ENCODE assay signal across 27 mouse cellular contexts in genomic region chr7:19234652-19235051, GRCm38 (mm10). TPM values are rescaled to one million over a fixed set of nuclear protein-coding genes. Genes with fewer than 3 reads are reported as not detected.
DNase-seq lines count a peak whose midpoint lies in the region; ATAC-seq and TF ChIP-seq lines count a peak whose summit lies in the region.
"Had no signal": no experiment of that assay in that cellular context is flagged by ENCODE, and none has a peak within 500 bp of the region (broad histone marks: within the 10 kb centered on the region; RNA-seq: fewer than 3 reads in every experiment).

No protein-coding gene starts in this region.

- no peak for DNase-seq in heart, adult 9 months (ENCODE audit: low spot score in 2 of 2)
- no peak for DNase-seq in spleen, adult 18-20 months
- DNase-seq: adrenal gland, postnatal 14 days; B cell, adult 2 months; cerebellum, adult 9-10 months; gastrocnemius, postnatal 10 days; heart, adult 18-20 months; heart, postnatal 36 days; kidney, adult 11 months; kidney, postnatal 36 days; layer of hippocampus, postnatal 36 days; lung, adult 18-20 months; lung, postnatal 10 days had no signal

- peak overlapping the region; percentile 84; the same call in 1 of the 2 replicates for H3K27ac ChIP-seq in heart, embryonic 16.5 days (ENCODE audit: low read length)
- H3K27ac ChIP-seq in intestine, postnatal 0 days (ENCODE audit: low read depth, low read length) = peak overlapping the region; percentile 64
- H3K27ac ChIP-seq: embryonic facial prominence, embryonic 10.5 days; forebrain, embryonic 15.5 days; hindbrain, embryonic 14.5 days; kidney, embryonic 15.5 days; limb, embryonic 12.5 days; midbrain, embryonic 12.5 days had no signal

- H3K36me3 ChIP-seq in heart, embryonic 16.5 days (ENCODE audit: control insufficient read depth, insufficient read depth) = no peaks in the 10 kb centered on the region
- H3K36me3 ChIP-seq in megakaryocyte, embryonic 14.5 days (replicated peaks; ENCODE audit: low read length) = peaks cover 45% of the 10 kb centered on the region
- H3K36me3 ChIP-seq in intestine, postnatal 0 days (ENCODE audit: control insufficient read depth, insufficient read depth) = no peaks in the 10 kb centered on the region
- H3K36me3 ChIP-seq: forebrain, embryonic 15.5 days had no signal

- H3K27me3 ChIP-seq in heart, embryonic 16.5 days (ENCODE audit: control insufficient read depth, insufficient read depth, low read length) = no peaks in the 10 kb centered on the region
- no peaks in the 10 kb centered on the region for H3K27me3 ChIP-seq in megakaryocyte, embryonic 14.5 days (replicated peaks)
- no peaks in the 10 kb centered on the region for H3K27me3 ChIP-seq in intestine, postnatal 0 days (replicated peaks; ENCODE audit: control insufficient read depth, insufficient read depth, low read length)
- H3K27me3 ChIP-seq: forebrain, embryonic 15.5 days; kidney, embryonic 15.5 days; limb, embryonic 12.5 days; midbrain, embryonic 12.5 days had no signal

- no peak for ATAC-seq in heart, embryonic 16.5 days (replicated peaks; ENCODE audit: extremely low read depth, insufficient read depth, low FRiP score)
- no peak for ATAC-seq in megakaryocyte, adult 5-6 weeks (ENCODE audit: poor library complexity, severe bottlenecking)
- no peak for ATAC-seq in intestine, postnatal 0 days
- ATAC-seq in granulocyte monocyte progenitor cell, adult 5-6 weeks (replicated peaks; ENCODE audit: poor library complexity, severe bottlenecking) = no peak
- ATAC-seq: activated CD4-positive, CD25-positive, alpha-beta regulatory T cell, adult 4 months; forebrain, embryonic 15.5 days had no signal

- no peak overlapping the region for H3K4me3 ChIP-seq in heart, embryonic 16.5 days (ENCODE audit: low read length)
- peak overlapping the region; percentile 62 for H3K4me3 ChIP-seq in megakaryocyte, embryonic 14.5 days (replicated peaks)
- H3K4me3 ChIP-seq in intestine, postnatal 0 days (ENCODE audit: low read depth, low read length) = no peak overlapping the region
- H3K4me3 ChIP-seq: embryonic facial prominence, embryonic 10.5 days; forebrain, embryonic 15.5 days; kidney, embryonic 15.5 days; limb, embryonic 12.5 days; midbrain, embryonic 12.5 days had no signal

- H3K9ac ChIP-seq in heart, embryonic 16.5 days (ENCODE audit: low read length) = no peak overlapping the region
- H3K9ac ChIP-seq in intestine, postnatal 0 days (ENCODE audit: low read depth, low read length) = no peak overlapping the region
- H3K9ac ChIP-seq: forebrain, embryonic 15.5 days; hindbrain, embryonic 14.5 days; kidney, embryonic 15.5 days; limb, embryonic 12.5 days; midbrain, embryonic 12.5 days had no signal

- TF ChIP-seq CTCF in intestine, postnatal 0 days (IDR thresholded peaks at IDR 0.05; ENCODE audit: low read depth) = no peak

- H3K4me2 ChIP-seq in heart, embryonic 16.5 days (ENCODE audit: low read depth, low read length) = no peak overlapping the region
- H3K4me2 ChIP-seq in intestine, postnatal 0 days (replicated peaks; ENCODE audit: low read depth) = no peak overlapping the region
- H3K4me2 ChIP-seq: forebrain, embryonic 15.5 days; hindbrain, embryonic 14.5 days; kidney, embryonic 15.5 days; limb, embryonic 12.5 days; midbrain, embryonic 12.5 days had no signal

- H3K4me1 ChIP-seq in heart, embryonic 16.5 days (ENCODE audit: control insufficient read depth, insufficient read depth, low read length) = peaks cover 49% of the 10 kb centered on the region
- H3K4me1 ChIP-seq in megakaryocyte, embryonic 14.5 days = peaks cover 99% of the 10 kb centered on the region
- peaks cover 24% of the 10 kb centered on the region for H3K4me1 ChIP-seq in intestine, postnatal 0 days (replicated peaks; ENCODE audit: control insufficient read depth, insufficient read depth, low read length)
- H3K4me1 ChIP-seq: limb, embryonic 12.5 days had no signal

- H3K9me3 ChIP-seq in heart, embryonic 16.5 days (replicated peaks; ENCODE audit: control insufficient read depth, low read length) = no peaks in the 10 kb centered on the region
- no peaks in the 10 kb centered on the region for H3K9me3 ChIP-seq in megakaryocyte, embryonic 14.5 days
- no peaks in the 10 kb centered on the region for H3K9me3 ChIP-seq in intestine, postnatal 0 days (ENCODE audit: control insufficient read depth)
- H3K9me3 ChIP-seq: embryonic facial prominence, embryonic 10.5 days; forebrain, embryonic 15.5 days; kidney, embryonic 15.5 days; limb, embryonic 12.5 days; midbrain, embryonic 12.5 days had no signal

- whole genome bisulfite sequencing in heart, embryonic 16.5 days = 78% methylated on average over 5 of the region's 5 CpGs
- WGBS in intestine, postnatal 0 days = 52% methylated on average over 5 of the region's 5 CpGs

RNA-seq across cellular contexts. Expression of gene Opa3, which starts 6.5 kb away (rescaled TPM):
- polyA plus RNA-seq in heart, embryonic 16.5 days (2015; fragmentation: Nextera tagmentation; extraction: Ambion mirVana) = 40.4 and 41.8 TPM in 2 replicates
- 7.3 and 11.6 TPM in 2 replicates for polyA plus RNA-seq in megakaryocyte, embryonic 14.5 days (2012; ENCODE audit: insufficient read depth, low replicate concordance)
- total RNA-seq in megakaryocyte, adult 5-6 weeks (2015) = 12.3 and 15.7 TPM in 2 replicates
- total RNA-seq in megakaryocyte, adult 5-6 weeks (2017) = 18.2 and 20.7 TPM in 2 replicates
- 26.5 and 27.5 TPM in 2 replicates for polyA plus RNA-seq in intestine, postnatal 0 days (2015; fragmentation: Nextera tagmentation; extraction: Ambion mirVana)
- total RNA-seq in granulocyte monocyte progenitor cell, adult 5-6 weeks (2014; fragmentation: Nextera tagmentation) = 20.7 and 35.1 TPM in 2 replicates
- 14.6 and 18.3 TPM in 2 replicates for total RNA-seq in granulocyte monocyte progenitor cell, adult 5-6 weeks (2017)

RNA-seq across cellular contexts. Expression of gene Gpr4, which starts 22.3 kb away (rescaled TPM):
- polyA plus RNA-seq in heart, embryonic 16.5 days (2015; fragmentation: Nextera tagmentation; extraction: Ambion mirVana) = 2.4 and 2.7 TPM in 2 replicates
- polyA plus RNA-seq in megakaryocyte, embryonic 14.5 days (2012; ENCODE audit: insufficient read depth, low replicate concordance) = 0.03 TPM in 1 of 2 replicates, not detected in the other
- total RNA-seq in megakaryocyte, adult 5-6 weeks (2015) = not detected in 2 replicates
- 0.12 TPM in 1 of 2 replicates, not detected in the other for total RNA-seq in megakaryocyte, adult 5-6 weeks (2017)
- 1.3 and 1.6 TPM in 2 replicates for polyA plus RNA-seq in intestine, postnatal 0 days (2015; fragmentation: Nextera tagmentation; extraction: Ambion mirVana)
- not detected in 2 replicates for total RNA-seq in granulocyte monocyte progenitor cell, adult 5-6 weeks (2014; fragmentation: Nextera tagmentation)
- total RNA-seq in granulocyte monocyte progenitor cell, adult 5-6 weeks (2017) = not detected in 2 replicates
- total RNA-seq: monocyte, adult 5-6 weeks had no signal

RNA-seq across cellular contexts. Expression of gene Vasp, which starts 37.0 kb away (rescaled TPM):
- polyA plus RNA-seq in heart, embryonic 16.5 days (2015; fragmentation: Nextera tagmentation; extraction: Ambion mirVana) = 84.0 and 86.1 TPM in 2 replicates
- 828 and 2,423 TPM in 2 replicates for polyA plus RNA-seq in megakaryocyte, embryonic 14.5 days (2012; ENCODE audit: insufficient read depth, low replicate concordance)
- 122 and 129 TPM in 2 replicates for total RNA-seq in megakaryocyte, adult 5-6 weeks (2015)
- total RNA-seq in megakaryocyte, adult 5-6 weeks (2017) = 180 and 227 TPM in 2 replicates
- polyA plus RNA-seq in intestine, postnatal 0 days (2015; fragmentation: Nextera tagmentation; extraction: Ambion mirVana) = 98.5 and 106 TPM in 2 replicates
- total RNA-seq in granulocyte monocyte progenitor cell, adult 5-6 weeks (2014; fragmentation: Nextera tagmentation) = 60.7 and 70.5 TPM in 2 replicates
- 52.8 and 63.3 TPM in 2 replicates for total RNA-seq in granulocyte monocyte progenitor cell, adult 5-6 weeks (2017)

RNA-seq across cellular contexts. Expression of gene Ppm1n, which starts 45.2 kb away (rescaled TPM):
- 0.11 TPM in 1 of 2 replicates, not detected in the other for polyA plus RNA-seq in heart, embryonic 16.5 days (2015; fragmentation: Nextera tagmentation; extraction: Ambion mirVana)
- not detected in 2 replicates for polyA plus RNA-seq in megakaryocyte, embryonic 14.5 days (2012; ENCODE audit: insufficient read depth, low replicate concordance)
- total RNA-seq in megakaryocyte, adult 5-6 weeks (2015) = not detected in 2 replicates
- not detected in 2 replicates for total RNA-seq in megakaryocyte, adult 5-6 weeks (2017)
- polyA plus RNA-seq in intestine, postnatal 0 days (2015; fragmentation: Nextera tagmentation; extraction: Ambion mirVana) = 0.12 and 0.14 TPM in 2 replicates
- not detected in 2 replicates for total RNA-seq in granulocyte monocyte progenitor cell, adult 5-6 weeks (2014; fragmentation: Nextera tagmentation)
- not detected in 2 replicates for total RNA-seq in granulocyte monocyte progenitor cell, adult 5-6 weeks (2017)
- total RNA-seq: gastrocnemius, postnatal 10 days; heart, adult 18-20 months; heart, postnatal 36 days; monocyte, adult 5-6 weeks had no signal
- polyA plus RNA-seq: embryonic facial prominence, embryonic 10.5 days; limb, embryonic 12.5 days; neural tube, embryonic 11.5 days had no signal

RNA-seq across cellular contexts. Expression of gene Rtn2, which starts 47.8 kb away (rescaled TPM):
- 27.4 and 28.5 TPM in 2 replicates for polyA plus RNA-seq in heart, embryonic 16.5 days (2015; fragmentation: Nextera tagmentation; extraction: Ambion mirVana)
- 6.1 and 8.4 TPM in 2 replicates for polyA plus RNA-seq in megakaryocyte, embryonic 14.5 days (2012; ENCODE audit: insufficient read depth, low replicate concordance)
- total RNA-seq in megakaryocyte, adult 5-6 weeks (2015) = 0.48 TPM in 1 of 2 replicates, not detected in the other
- total RNA-seq in megakaryocyte, adult 5-6 weeks (2017) = not detected in 2 replicates
- 7.1 and 9.3 TPM in 2 replicates for polyA plus RNA-seq in intestine, postnatal 0 days (2015; fragmentation: Nextera tagmentation; extraction: Ambion mirVana)
- not detected in 2 replicates for total RNA-seq in granulocyte monocyte progenitor cell, adult 5-6 weeks (2014; fragmentation: Nextera tagmentation)
- not detected in 2 replicates for total RNA-seq in granulocyte monocyte progenitor cell, adult 5-6 weeks (2017)
- total RNA-seq: monocyte, adult 5-6 weeks had no signal
- polyA plus RNA-seq: activated CD4-positive, CD25-positive, alpha-beta regulatory T cell, adult 4 months had no signal
